Mouse (Mus musculus): ENCODE results near the gene Pth1r. TPM values are rescaled to one million over a fixed set of nuclear protein-coding genes. Genes with fewer than 3 reads are reported as not detected.

The Pth1r gene
- polyA plus RNA-seq, 1 experiment from 2014 or later: 40.9 TPM

- Histone ChIP-seq H3K4me3 (ENCODE audit: low read length) (peak overlapping the region; percentile 73), H3K27me3 (ENCODE audit: control insufficient read depth, insufficient read depth, low read length) (peaks cover 7% of the 10 kb centered on the region; the same call in 1 of the 2 replicates), H3K9me3 (ENCODE audit: control insufficient read depth, low read length) (no peaks in the 10 kb centered on the region), H3K36me3 (ENCODE audit: control insufficient read depth, insufficient read depth, low read length) (no peaks in the 10 kb centered on the region; the same call in 1 of the 2 replicates), H3K27ac (ENCODE audit: low read depth, low read length) (peak overlapping the region; percentile 86), H3K4me1 (ENCODE audit: control insufficient read depth, insufficient read depth, low read length) (peaks cover 39% of the 10 kb centered on the region), H3K4me2 (replicated peaks; ENCODE audit: low read depth, low read length) (peak overlapping the region; percentile 89), H3K9ac (ENCODE audit: low read depth, low read length) (peak overlapping the region; percentile 88)
- ATAC-seq (ENCODE audit: low FRiP score, low TSS enrichment): 0 out of 2 replicates have a peak, but pooled peaks have one; percentile 20
- 1% methylated on average over 49 of the region's 49 CpGs for WGBS
These were observed 3.9 kb downstream of the Pth1r start for GRCm38 (mm10) chr9:110742951-110743455.

GRCm38 (mm10) chr9:110742295-110742950 is 4.5 kb downstream of the Pth1r start:
- Histone ChIP-seq H3K4me3 (ENCODE audit: low read length) (peak overlapping the region; percentile 73), H3K4me1 (ENCODE audit: control insufficient read depth, insufficient read depth, low read length) (peaks cover 37% of the 10 kb centered on the region), H3K36me3 (ENCODE audit: control insufficient read depth, insufficient read depth, low read length) (no peaks in the 10 kb centered on the region; the same call in 1 of the 2 replicates), H3K9ac (ENCODE audit: low read depth, low read length) (peak overlapping the region; percentile 88), H3K27ac (ENCODE audit: low read depth, low read length) (peak overlapping the region; percentile 86), H3K9me3 (ENCODE audit: control insufficient read depth, low read length) (no peaks in the 10 kb centered on the region), H3K4me2 (replicated peaks; ENCODE audit: low read depth, low read length) (peak overlapping the region; percentile 89), H3K27me3 (ENCODE audit: control insufficient read depth, insufficient read depth, low read length) (peaks cover 7% of the 10 kb centered on the region; the same call in 1 of the 2 replicates)
- WGBS: 1% methylated on average over 37 of the region's 71 CpGs
- ATAC-seq (ENCODE audit: low FRiP score, low TSS enrichment): peak; percentile 63

- no peak for ATAC-seq (ENCODE audit: low FRiP score, low TSS enrichment)
- H3K9me3 ChIP-seq (ENCODE audit: control insufficient read depth, low read length): no peaks in the 10 kb centered on the region
- peaks cover 7% of the 10 kb centered on the region; the same call in 1 of the 2 replicates for H3K27me3 ChIP-seq (ENCODE audit: control insufficient read depth, insufficient read depth, low read length)
- H3K4me1 ChIP-seq (ENCODE audit: control insufficient read depth, insufficient read depth, low read length): peaks cover 37% of the 10 kb centered on the region
- no peaks in the 10 kb centered on the region; the same call in 1 of the 2 replicates for H3K36me3 ChIP-seq (ENCODE audit: control insufficient read depth, insufficient read depth, low read length)
- peak within 1 kb of the TSS; percentile 73 for H3K4me3 ChIP-seq (ENCODE audit: low read length)
- H3K27ac ChIP-seq (ENCODE audit: low read depth, low read length): peak within 1 kb of the TSS; percentile 86
- WGBS: 2% methylated on average over 17 of the region's 17 CpGs
- peak within 1 kb of the TSS; percentile 89 for H3K4me2 ChIP-seq (replicated peaks; ENCODE audit: low read depth, low read length)
- peak within 1 kb of the TSS; percentile 88 for H3K9ac ChIP-seq (ENCODE audit: low read depth, low read length)
These were observed 5.1 kb downstream of the Pth1r start, which contains the start of gene Myl3 for GRCm38 (mm10) chr9:110741711-110742294. Gene Myl3 (plus strand): TSS chr9:110741861.

GRCm38 (mm10) chr9:110739961-110740360 is 7.0 kb downstream of the Pth1r start:
- no peak overlapping the region for H3K9ac ChIP-seq (ENCODE audit: low read depth, low read length)
- no peak overlapping the region for H3K4me2 ChIP-seq (replicated peaks; ENCODE audit: low read depth, low read length)
- no peak overlapping the region for H3K4me3 ChIP-seq (ENCODE audit: low read length)
- H3K27ac ChIP-seq (ENCODE audit: low read depth, low read length): no peak overlapping the region
- no peaks in the 10 kb centered on the region; the same call in 1 of the 2 replicates for H3K36me3 ChIP-seq (ENCODE audit: control insufficient read depth, insufficient read depth, low read length)
- H3K4me1 ChIP-seq (ENCODE audit: control insufficient read depth, insufficient read depth, low read length): peaks cover 35% of the 10 kb centered on the region
- peaks cover 7% of the 10 kb centered on the region; the same call in 1 of the 2 replicates for H3K27me3 ChIP-seq (ENCODE audit: control insufficient read depth, insufficient read depth, low read length)
- no peaks in the 10 kb centered on the region for H3K9me3 ChIP-seq (ENCODE audit: control insufficient read depth, low read length)
- ATAC-seq (ENCODE audit: low FRiP score, low TSS enrichment): no peak
- WGBS: 89% methylated on average over 7 of the region's 7 CpGs

- Histone ChIP-seq H3K9ac (ENCODE audit: low read depth, low read length) (no peak overlapping the region), H3K27ac (ENCODE audit: low read depth, low read length) (no peak overlapping the region), H3K4me1 (ENCODE audit: control insufficient read depth, insufficient read depth, low read length) (peaks cover 38% of the 10 kb centered on the region), H3K4me3 (ENCODE audit: low read length) (no peak overlapping the region), H3K4me2 (replicated peaks; ENCODE audit: low read depth, low read length) (no peak overlapping the region), H3K9me3 (ENCODE audit: control insufficient read depth, low read length) (no peaks in the 10 kb centered on the region), H3K27me3 (ENCODE audit: control insufficient read depth, insufficient read depth, low read length) (no peaks in the 10 kb centered on the region), H3K36me3 (ENCODE audit: control insufficient read depth, insufficient read depth, low read length) (no peaks in the 10 kb centered on the region; the same call in 1 of the 2 replicates)
- 17% methylated on average over 1 of the region's 1 CpGs for whole genome bisulfite sequencing
- no peak for ATAC-seq (ENCODE audit: low FRiP score, low TSS enrichment)
These were observed 8.9 kb downstream of the Pth1r start for GRCm38 (mm10) chr9:110738054-110738453.

- Histone ChIP-seq H3K4me1 (ENCODE audit: control insufficient read depth, insufficient read depth, low read length) (peaks cover 49% of the 10 kb centered on the region), H3K9ac (ENCODE audit: low read depth, low read length) (no peak overlapping the region), H3K27me3 (ENCODE audit: control insufficient read depth, insufficient read depth, low read length) (no peaks in the 10 kb centered on the region), H3K4me3 (ENCODE audit: low read length) (no peak overlapping the region), H3K4me2 (replicated peaks; ENCODE audit: low read depth, low read length) (no peak overlapping the region), H3K27ac (ENCODE audit: low read depth, low read length) (0 out of 2 replicates have a peak overlapping the region, but pooled peaks have one; percentile 37), H3K9me3 (ENCODE audit: control insufficient read depth, low read length) (no peaks in the 10 kb centered on the region), H3K36me3 (ENCODE audit: control insufficient read depth, insufficient read depth, low read length) (no peaks in the 10 kb centered on the region; the same call in 1 of the 2 replicates)
- 26% methylated on average over 9 of the region's 9 CpGs for WGBS
- no peak for ATAC-seq (ENCODE audit: low FRiP score, low TSS enrichment)
These were observed 10.6 kb downstream of the Pth1r start for GRCm38 (mm10) chr9:110736362-110736761.

- H3K9ac ChIP-seq (ENCODE audit: low read depth, low read length): no peak overlapping the region
These were observed 12.8 kb downstream of the Pth1r start for GRCm38 (mm10) chr9:110734154-110734553.

GRCm38 (mm10) chr9:110733102-110733501 is 13.8 kb downstream of the Pth1r start:
- Histone ChIP-seq H3K36me3 (ENCODE audit: control insufficient read depth, insufficient read depth, low read length) (no peaks in the 10 kb centered on the region), H3K9me3 (ENCODE audit: control insufficient read depth, low read length) (no peaks in the 10 kb centered on the region), H3K4me3 (ENCODE audit: low read length) (peak overlapping the region; percentile 29), H3K4me2 (replicated peaks; ENCODE audit: low read depth, low read length) (peak overlapping the region; percentile 63), H3K27me3 (ENCODE audit: control insufficient read depth, insufficient read depth, low read length) (no peaks in the 10 kb centered on the region), H3K27ac (ENCODE audit: low read depth, low read length) (peak overlapping the region; percentile 86), H3K4me1 (ENCODE audit: control insufficient read depth, insufficient read depth, low read length) (peaks cover 39% of the 10 kb centered on the region), H3K9ac (ENCODE audit: low read depth, low read length) (peak overlapping the region; percentile 51)
- peak; percentile 45; the same call in 1 of the 2 replicates for ATAC-seq (ENCODE audit: low FRiP score, low TSS enrichment)
- WGBS: 5% methylated on average over 8 of the region's 8 CpGs

More at GRCm38 (mm10) chr9:110734154-110734553, 12.8 kb downstream of the Pth1r start:
- Histone ChIP-seq H3K4me2 (replicated peaks; ENCODE audit: low read depth, low read length) (no peak overlapping the region), H3K27ac (ENCODE audit: low read depth, low read length) (no peak overlapping the region), H3K9me3 (ENCODE audit: control insufficient read depth, low read length) (no peaks in the 10 kb centered on the region), H3K27me3 (ENCODE audit: control insufficient read depth, insufficient read depth, low read length) (no peaks in the 10 kb centered on the region), H3K4me1 (ENCODE audit: control insufficient read depth, insufficient read depth, low read length) (peaks cover 39% of the 10 kb centered on the region), H3K4me3 (ENCODE audit: low read length) (no peak overlapping the region), H3K36me3 (ENCODE audit: control insufficient read depth, insufficient read depth, low read length) (no peaks in the 10 kb centered on the region; the same call in 1 of the 2 replicates)
- ATAC-seq (ENCODE audit: low FRiP score, low TSS enrichment): no peak
- 73% methylated on average over 7 of the region's 7 CpGs for WGBS
